Comparison of ENCODE assay signal across 12 mouse cellular contexts in the genomic region with DNA sequence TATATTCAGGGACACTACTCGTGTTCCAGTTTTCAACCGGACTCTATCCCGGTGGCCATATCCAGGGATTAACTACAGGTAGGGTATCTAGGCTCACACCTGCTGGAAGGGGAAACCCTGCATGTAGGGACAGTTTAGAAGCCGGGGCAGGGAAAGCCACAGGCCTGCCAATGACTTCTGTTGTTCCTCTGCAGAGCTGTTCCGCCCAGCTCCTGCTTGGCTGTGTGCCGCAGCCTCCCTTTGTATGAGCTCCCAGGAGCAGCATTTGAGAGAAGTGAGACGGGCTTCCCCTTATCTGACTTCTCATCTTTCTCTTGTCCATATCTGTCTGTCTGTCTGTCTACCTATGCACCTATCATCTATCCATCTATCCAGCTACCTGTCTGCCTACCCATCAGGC. TPM values are rescaled to one million over a fixed set of nuclear protein-coding genes. Genes with fewer than 3 reads are reported as not detected.
DNase-seq lines count a peak whose midpoint lies in the region; ATAC-seq lines count a peak whose summit lies in the region.
"Had no signal": no experiment of that assay in that cellular context is flagged by ENCODE, and none has a peak within 500 bp of the region (broad histone marks: within the 10 kb centered on the region; RNA-seq: fewer than 3 reads in every experiment).

No protein-coding gene starts in this region.

- H3K9ac ChIP-seq in kidney, embryonic 15.5 days = no peak overlapping the region
- H3K9ac ChIP-seq: lung, embryonic 14.5 days had no signal

- no peak overlapping the region for H3K27ac ChIP-seq in kidney, embryonic 15.5 days

- H3K36me3 ChIP-seq in kidney, embryonic 15.5 days = no peaks in the 10 kb centered on the region

- WGBS in kidney, embryonic 15.5 days = 94% methylated on average over 7 of the region's 7 CpGs

- H3K4me3 ChIP-seq in kidney, embryonic 15.5 days (replicated peaks) = no peak overlapping the region

- no peak overlapping the region for H3K4me2 ChIP-seq in kidney, embryonic 15.5 days
- H3K4me2 ChIP-seq: lung, embryonic 14.5 days; midbrain, embryonic 11.5 days had no signal

- no peaks in the 10 kb centered on the region for H3K27me3 ChIP-seq in kidney, embryonic 15.5 days

- no peak for ATAC-seq in kidney, embryonic 15.5 days (replicated peaks; ENCODE audit: low FRiP score)
- no peak for ATAC-seq in CD4-positive, CD25-positive, alpha-beta regulatory T cell, adult 4 months
- ATAC-seq: inflammation-experienced regulatory T-cells, adult 6 months had no signal

- H3K4me1 ChIP-seq in kidney, embryonic 15.5 days = peaks cover 41% of the 10 kb centered on the region

- peak; percentile 32 for DNase-seq in gastrocnemius, adult 18-20 months (ENCODE audit: low spot score)
- no peak for DNase-seq in gastrocnemius, postnatal 10 days
- peak; percentile 62 for DNase-seq in kidney, postnatal 14 days
- DNase-seq in cerebellum, postnatal 14 days = peak; percentile 35 to 39
- peak; percentile 64 for DNase-seq in lung, postnatal 14 days
- DNase-seq in left cerebral cortex, adult 9 months (ENCODE audit: low spot score in 2 of 2) = no peak
- DNase-seq: lung, embryonic 14.5 days; thymus, postnatal 25 days had no signal

- H3K9me3 ChIP-seq in kidney, embryonic 15.5 days (replicated peaks) = no peaks in the 10 kb centered on the region

RNA-seq across cellular contexts. Expression of a gene that starts 8.5 kb away (rescaled TPM):
- not detected for total RNA-seq in gastrocnemius, adult 18-20 months (2021)
- under 1 TPM; 0.25 to 0.45 TPM for total RNA-seq in gastrocnemius, postnatal 10 days (2021)
- 0.31 and 0.51 TPM in 2 replicates for polyA plus RNA-seq in kidney, embryonic 15.5 days (2015; fragmentation: Nextera tagmentation; extraction: Ambion mirVana)
- polyA plus RNA-seq in CD4-positive, CD25-positive, alpha-beta regulatory T cell, adult 4 months (2017; shearing (Covaris generic)) = not detected
- polyA plus RNA-seq: inflammation-experienced regulatory T-cells, adult 6 months had no signal

Comparison
In these comparisons a context has a peak if more than half of its experiments do, and no peak if none do; other contexts are left out.
1. DNase-seq: peak in gastrocnemius, adult 18-20 months (single experiment), kidney, postnatal 14 days (single experiment), cerebellum, postnatal 14 days (2 of 2) and lung, postnatal 14 days (single experiment); none in gastrocnemius, postnatal 10 days (single experiment) and left cerebral cortex, adult 9 months (0 of 2).